Mouse (Mus musculus) embryonic facial prominence, embryonic 12.5 days (tissue): Measurements from ENCODE around the gene Gbf1. TPM values are rescaled to one million over a fixed set of nuclear protein-coding genes. Genes with fewer than 3 reads are reported as not detected.

Experiments used
- ATAC-seq: fragments of 200-750 bp; cut with Nextera tagmentation; 2 replicates; pipeline ENCODE4 v1.8.0; 2017; ENCODE audit not compliant: insufficient number of reproducible peaks, insufficient read depth, low FRiP score, low TSS enrichment
- H3K27ac ChIP-seq: fragments of 300-500 bp; sonication (generic); 2 replicates; pipeline ENCODE4 v1.5.1; 2016; ENCODE audit warnings: mild to moderate bottlenecking
- H3K27me3 ChIP-seq: fragments of 300-500 bp; sonication (generic); 2 replicates; pipeline ENCODE4 v1.6.1; 2016; ENCODE audit warnings: mild to moderate bottlenecking, moderate library complexity
- H3K36me3 ChIP-seq: fragments of 300-500 bp; sonication (generic); 2 replicates; pipeline ENCODE4 v1.6.1; 2016; ENCODE audit warnings: mild to moderate bottlenecking
- H3K4me1 ChIP-seq: fragments of 300-500 bp; sonication (generic); 2 replicates; pipeline ENCODE4 v1.6.1; 2016
- H3K4me2 ChIP-seq: fragments of 300-500 bp; sonication (generic); replicated peaks from 2 replicates; pipeline ENCODE4 v1.6.1; 2016; ENCODE audit warnings: mild to moderate bottlenecking, moderate library complexity
- H3K4me3 ChIP-seq: fragments of 300-500 bp; sonication (generic); 2 replicates; pipeline ENCODE4 v1.5.1; 2016; ENCODE audit warnings: mild to moderate bottlenecking
- H3K9ac ChIP-seq: fragments of 300-500 bp; sonication (generic); 2 replicates; pipeline ENCODE4 v1.6.1; 2016; ENCODE audit warnings: mild to moderate bottlenecking, moderate library complexity
- H3K9me3 ChIP-seq: fragments of 300-500 bp; sonication (generic); 2 replicates; pipeline ENCODE4 v1.6.1; 2016; ENCODE audit warnings: mild to moderate bottlenecking, moderate library complexity
- WGBS: fragments of 180-500 bp; shearing (Covaris S2); methylation state at CpG from one replicate; pipeline ENCODE4 v1.1.7; 2016; 5-methylcytosine and 5-hydroxymethylcytosine counted together
- polyA plus RNA-seq: library from polyadenylated mRNA; unstranded; fragments of >200 nt; fragmentation: Nextera tagmentation; extraction: Ambion mirVana; gene quantifications from 2 replicates; pipeline ENCODE4 v1.2.1, GENCODE M21; 2016

Gbf1 gene
- polyA plus RNA-seq, 1 experiment from 2014 or later: 70.1 TPM

GRCm38 (mm10) chr19:46329031-46329641 is 176.8 kb downstream of the Gbf1 start:
- ATAC-seq: peak; percentile 17; the same call in 1 of the 2 replicates
- peaks cover 29% of the 10 kb centered on the region for H3K27me3 ChIP-seq
- WGBS: 2% methylated on average over 54 of the region's 54 CpGs
- peak overlapping the region; percentile 67 for H3K9ac ChIP-seq
- peaks cover 20% of the 10 kb centered on the region for H3K4me1 ChIP-seq
- H3K4me2 ChIP-seq: peak overlapping the region; percentile 100
- H3K27ac ChIP-seq: peak overlapping the region; percentile 71
- peaks cover 24% of the 10 kb centered on the region for H3K36me3 ChIP-seq
- H3K9me3 ChIP-seq: no peaks in the 10 kb centered on the region
- H3K4me3 ChIP-seq: peak overlapping the region; percentile 67

GRCm38 (mm10) chr19:46329951-46330350 is 177.6 kb downstream of the Gbf1 start:
- WGBS: 8% methylated on average over 16 of the region's 16 CpGs
- peak overlapping the region; percentile 100; the same call in 1 of the 2 replicates for H3K4me2 ChIP-seq
- peak overlapping the region; percentile 7; the same call in 1 of the 2 replicates for H3K4me3 ChIP-seq
- peaks cover 20% of the 10 kb centered on the region for H3K4me1 ChIP-seq
- H3K9ac ChIP-seq: no peak overlapping the region
- peaks cover 21% of the 10 kb centered on the region for H3K27me3 ChIP-seq
- no peak overlapping the region for H3K27ac ChIP-seq
- H3K9me3 ChIP-seq: no peaks in the 10 kb centered on the region
- peaks cover 24% of the 10 kb centered on the region for H3K36me3 ChIP-seq
- ATAC-seq: no peak

- no peak for ATAC-seq
These were observed 178.4 kb downstream of the Gbf1 start for GRCm38 (mm10) chr19:46330696-46331095.

GRCm38 (mm10) chr19:46331326-46331725 is 179.0 kb downstream of the Gbf1 start:
- no peaks in the 10 kb centered on the region for H3K9me3 ChIP-seq
- H3K27me3 ChIP-seq: peaks cover 7% of the 10 kb centered on the region
- peaks cover 24% of the 10 kb centered on the region for H3K36me3 ChIP-seq
- H3K4me1 ChIP-seq: peaks cover 20% of the 10 kb centered on the region
- ATAC-seq: no peak
- no peak overlapping the region for H3K4me2 ChIP-seq
- no peak overlapping the region for H3K27ac ChIP-seq
- H3K4me3 ChIP-seq: no peak overlapping the region
- WGBS: 89% methylated on average over 14 of the region's 14 CpGs
- no peak overlapping the region for H3K9ac ChIP-seq

More at GRCm38 (mm10) chr19:46330696-46331095, 178.4 kb downstream of the Gbf1 start:
- Histone ChIP-seq H3K9ac (no peak overlapping the region), H3K9me3 (no peaks in the 10 kb centered on the region), H3K27ac (no peak overlapping the region), H3K4me3 (no peak overlapping the region), H3K4me2 (no peak overlapping the region), H3K36me3 (peaks cover 24% of the 10 kb centered on the region), H3K27me3 (peaks cover 14% of the 10 kb centered on the region), H3K4me1 (peaks cover 20% of the 10 kb centered on the region)
- 91% methylated on average over 12 of the region's 12 CpGs for WGBS

- Histone ChIP-seq H3K4me3 (no peak overlapping the region), H3K4me1 (peaks cover 15% of the 10 kb centered on the region)
- 78% methylated on average over 3 of the region's 3 CpGs for WGBS
These were observed 179.6 kb downstream of the Gbf1 start for GRCm38 (mm10) chr19:46331936-46332335.

GRCm38 (mm10) chr19:46332721-46333339 is 180.5 kb downstream of the Gbf1 start:
- Histone ChIP-seq H3K9me3 (no peaks in the 10 kb centered on the region), H3K27me3 (no peaks in the 10 kb centered on the region), H3K36me3 (peaks cover 24% of the 10 kb centered on the region), H3K4me2 (no peak overlapping the region), H3K4me3 (no peak overlapping the region), H3K27ac (0 out of 2 replicates have a peak overlapping the region, but pooled peaks have one; percentile 36), H3K4me1 (peaks cover 15% of the 10 kb centered on the region), H3K9ac (no peak overlapping the region)
- ATAC-seq: no peak
- 34% methylated on average over 7 of the region's 7 CpGs for WGBS

More at GRCm38 (mm10) chr19:46331936-46332335, 179.6 kb downstream of the Gbf1 start:
- peaks cover 2% of the 10 kb centered on the region; the same call in 1 of the 2 replicates for H3K27me3 ChIP-seq
- H3K27ac ChIP-seq: no peak overlapping the region
- no peaks in the 10 kb centered on the region for H3K9me3 ChIP-seq
- peaks cover 24% of the 10 kb centered on the region for H3K36me3 ChIP-seq
- H3K4me2 ChIP-seq: no peak overlapping the region
- no peak overlapping the region for H3K9ac ChIP-seq
- no peak for ATAC-seq

- H3K4me1 ChIP-seq: peaks cover 14% of the 10 kb centered on the region
- peaks cover 24% of the 10 kb centered on the region for H3K36me3 ChIP-seq
- H3K4me2 ChIP-seq: no peak overlapping the region
- no peak overlapping the region for H3K9ac ChIP-seq
- no peak overlapping the region for H3K27ac ChIP-seq
- no peak for ATAC-seq
- H3K27me3 ChIP-seq: no peaks in the 10 kb centered on the region
- no peak overlapping the region for H3K4me3 ChIP-seq
- H3K9me3 ChIP-seq: no peaks in the 10 kb centered on the region
- WGBS: 94% methylated on average over 3 of the region's 3 CpGs
These were observed 181.6 kb downstream of the Gbf1 start for GRCm38 (mm10) chr19:46333906-46334305.

Other genes with a start within 250 kb of the Gbf1 start
- gene Armh3, start 154.0 kb upstream of the Gbf1 start, polyA plus RNA-seq: 20.0 and 21.5 TPM in 2 replicates
- 6.1 and 7.2 TPM in 2 replicates for gene Hps6, start 149.0 kb upstream of the Gbf1 start, polyA plus RNA-seq
- gene Pprc1, start 107.6 kb upstream of the Gbf1 start, polyA plus RNA-seq: 37.9 and 39.7 TPM in 2 replicates
- 131 and 142 TPM in 2 replicates for gene Ldb1, start 107.3 kb upstream of the Gbf1 start, polyA plus RNA-seq
- 93.8 and 102 TPM in 2 replicates for gene Nolc1, start 76.6 kb upstream of the Gbf1 start, polyA plus RNA-seq
- 0.59 and 0.93 TPM in 2 replicates for gene Elovl3, start 20.6 kb upstream of the Gbf1 start, polyA plus RNA-seq
- gene Pitx3, start 4.2 kb upstream of the Gbf1 start, polyA plus RNA-seq: 9.5 and 12.3 TPM in 2 replicates
- gene Nfkb2, start 151.8 kb downstream of the Gbf1 start, polyA plus RNA-seq: 9.0 and 10.6 TPM in 2 replicates
- 6.9 and 8.1 TPM in 2 replicates for gene Psd, start 174.6 kb downstream of the Gbf1 start, polyA plus RNA-seq
- 15.4 and 16.4 TPM in 2 replicates for gene Fbxl15, start 175.7 kb downstream of the Gbf1 start, polyA plus RNA-seq
- gene Cuedc2, start 186.2 kb downstream of the Gbf1 start, polyA plus RNA-seq: 207 TPM in 2 replicates
- gene Mfsd13a, start 188.6 kb downstream of the Gbf1 start, polyA plus RNA-seq: 4.4 and 4.6 TPM in 2 replicates
- 2.2 and 2.3 TPM in 2 replicates for gene 2310034G01Rik, start 197.8 kb downstream of the Gbf1 start, polyA plus RNA-seq
- 157 and 161 TPM in 2 replicates for gene Actr1a, start 243.2 kb downstream of the Gbf1 start, polyA plus RNA-seq
- gene Sufu, start 244.4 kb downstream of the Gbf1 start, polyA plus RNA-seq: 44.9 and 47.6 TPM in 2 replicates